Comparison of ENCODE assay signal across 27 mouse cellular contexts in the genomic region with DNA sequence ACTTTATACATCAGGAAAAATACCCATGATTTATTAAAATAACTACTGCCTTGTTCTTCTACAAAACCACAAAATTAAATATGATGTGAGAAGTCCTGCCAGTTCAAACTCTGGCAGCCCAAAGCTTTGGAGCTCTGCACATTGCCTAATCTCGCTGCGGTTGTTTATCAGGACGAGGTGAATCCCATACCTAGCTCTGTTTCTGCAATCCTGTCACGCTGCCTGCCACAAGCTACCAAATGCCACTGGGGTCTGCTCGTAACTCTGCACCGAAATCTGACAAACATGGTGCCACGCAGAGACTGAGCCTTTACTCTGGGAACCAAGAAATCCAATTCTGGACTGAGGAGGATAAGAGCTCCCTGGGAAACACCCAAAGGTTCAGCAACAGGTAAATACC. TPM values are rescaled to one million over a fixed set of nuclear protein-coding genes. Genes with fewer than 3 reads are reported as not detected.
DNase-seq lines count a peak whose midpoint lies in the region; ATAC-seq and TF ChIP-seq lines count a peak whose summit lies in the region.
"Had no signal": no experiment of that assay in that cellular context is flagged by ENCODE, and none has a peak within 500 bp of the region (broad histone marks: within the 10 kb centered on the region; RNA-seq: fewer than 3 reads in every experiment).

No protein-coding gene starts in this region.

- H3K36me3 ChIP-seq in liver, embryonic 12.5 days = peaks cover 54% of the 10 kb centered on the region
- H3K36me3 ChIP-seq in liver, postnatal 0 days (replicated peaks; ENCODE audit: insufficient read depth, low read length) = peaks cover 13% of the 10 kb centered on the region; the same call in 1 of the 2 replicates
- H3K36me3 ChIP-seq in hindbrain, embryonic 14.5 days (replicated peaks; ENCODE audit: control insufficient read depth, insufficient read depth) = no peaks in the 10 kb centered on the region
- H3K36me3 ChIP-seq: midbrain, embryonic 13.5 days had no signal

- WGBS in liver, embryonic 12.5 days (ENCODE audit: insufficient replicate concordance) = 40% methylated on average over 7 of the region's 7 CpGs
- WGBS in liver, postnatal 0 days (ENCODE audit: insufficient replicate concordance) = 44% methylated on average over 7 of the region's 7 CpGs
- 87% methylated on average over 7 of the region's 7 CpGs for WGBS in hindbrain, embryonic 14.5 days

- 0 out of 2 replicates have a peak overlapping the region, but pooled peaks have one; percentile 31 for H3K9ac ChIP-seq in liver, embryonic 12.5 days
- H3K9ac ChIP-seq in liver, postnatal 0 days (replicated peaks) = no peak overlapping the region
- no peak overlapping the region for H3K9ac ChIP-seq in hindbrain, embryonic 14.5 days
- H3K9ac ChIP-seq: forebrain, embryonic 13.5 days; heart, embryonic 12.5 days; lung, embryonic 14.5 days; midbrain, embryonic 13.5 days had no signal

- TF ChIP-seq EP300 in liver, postnatal 0 days (IDR thresholded peaks at IDR 0.05; ENCODE audit: low read depth) = no peak

- no peaks in the 10 kb centered on the region for H3K9me3 ChIP-seq in liver, embryonic 12.5 days (replicated peaks)
- H3K9me3 ChIP-seq in liver, postnatal 0 days (ENCODE audit: low read length) = no peaks in the 10 kb centered on the region
- no peaks in the 10 kb centered on the region for H3K9me3 ChIP-seq in hindbrain, embryonic 14.5 days (ENCODE audit: control insufficient read depth, low read length)
- H3K9me3 ChIP-seq: forebrain, embryonic 13.5 days; heart, embryonic 12.5 days; hindbrain, embryonic 10.5 days; megakaryocyte, embryonic 14.5 days; midbrain, embryonic 13.5 days had no signal

- intact Hi-C loops in left cerebral cortex, postnatal 4 days (cut with DNase I) = loop anchor here (10.0 kb wide), 1 partner anchor 45 kb away; no protein-coding TSS in a partner anchor

- no peak for DNase-seq in layer of hippocampus, adult 2 months (ENCODE audit: low spot score in 2 of 2)
- DNase-seq in layer of hippocampus, postnatal 14 days (ENCODE audit: low spot score in 2 of 2) = no peak
- DNase-seq in liver, postnatal 0 days = no peak
- no peak for DNase-seq in left cerebral cortex, postnatal 4 days
- DNase-seq in hindbrain, embryonic 14.5 days (ENCODE audit: low spot score) = no peak
- no peak for DNase-seq in kidney, adult 8-10 months
- DNase-seq: adrenal gland, postnatal 25 days; cerebellum, adult 18-20 months; cerebellum, postnatal 10 days; gastrocnemius, postnatal 14 days; heart, adult 18-20 months; heart, postnatal 10 days; kidney, adult 9 months; kidney, postnatal 14 days; lung, embryonic 14.5 days; lung, postnatal 14 days; right cerebral cortex, postnatal 14 days; thymus, postnatal 4 days had no signal

- H3K27ac ChIP-seq in layer of hippocampus, adult 2 months = 0 out of 2 replicates have a peak overlapping the region, but pooled peaks have one; percentile 29
- peak overlapping the region; percentile 27 for H3K27ac ChIP-seq in liver, embryonic 12.5 days
- 0 out of 2 replicates have a peak overlapping the region, but pooled peaks have one; percentile 4 for H3K27ac ChIP-seq in liver, postnatal 0 days (ENCODE audit: low read depth)
- no peak overlapping the region for H3K27ac ChIP-seq in hindbrain, embryonic 14.5 days
- H3K27ac ChIP-seq: forebrain, embryonic 13.5 days; hindbrain, embryonic 10.5 days; midbrain, embryonic 13.5 days had no signal

- no peak for TF ChIP-seq CTCF in layer of hippocampus, adult 2 months (conservative IDR thresholded peaks at IDR 0.05)
- no peak for TF ChIP-seq CTCF in liver, postnatal 0 days (IDR thresholded peaks at IDR 0.05; ENCODE audit: low read depth)

- no peaks in the 10 kb centered on the region for H3K27me3 ChIP-seq in liver, embryonic 12.5 days (replicated peaks)
- H3K27me3 ChIP-seq in liver, postnatal 0 days (ENCODE audit: insufficient read depth, low read length) = no peaks in the 10 kb centered on the region
- no peaks in the 10 kb centered on the region for H3K27me3 ChIP-seq in hindbrain, embryonic 14.5 days (ENCODE audit: control insufficient read depth, insufficient read depth, low read length)
- H3K27me3 ChIP-seq: forebrain, embryonic 13.5 days; heart, embryonic 12.5 days; megakaryocyte, embryonic 14.5 days; midbrain, embryonic 13.5 days had no signal

- peaks cover 89% of the 10 kb centered on the region for H3K4me1 ChIP-seq in liver, embryonic 12.5 days
- peaks cover 73% of the 10 kb centered on the region for H3K4me1 ChIP-seq in liver, postnatal 0 days (ENCODE audit: insufficient read depth)
- H3K4me1 ChIP-seq in hindbrain, embryonic 14.5 days (replicated peaks; ENCODE audit: control insufficient read depth, insufficient read depth, low read length) = peaks cover 23% of the 10 kb centered on the region

- H3K4me3 ChIP-seq in layer of hippocampus, adult 2 months = no peak overlapping the region
- H3K4me3 ChIP-seq in liver, embryonic 12.5 days = no peak overlapping the region
- H3K4me3 ChIP-seq in liver, postnatal 0 days (ENCODE audit: low read depth, low read length) = no peak overlapping the region
- H3K4me3 ChIP-seq in hindbrain, embryonic 14.5 days (replicated peaks; ENCODE audit: low read length) = no peak overlapping the region
- H3K4me3 ChIP-seq: forebrain, embryonic 13.5 days; heart, embryonic 12.5 days; hindbrain, embryonic 10.5 days; midbrain, embryonic 13.5 days had no signal

- peak overlapping the region; percentile 20 for H3K4me2 ChIP-seq in liver, embryonic 12.5 days
- peak overlapping the region; percentile 1; the same call in 1 of the 2 replicates for H3K4me2 ChIP-seq in liver, postnatal 0 days (ENCODE audit: low read depth, low read length)
- no peak overlapping the region for H3K4me2 ChIP-seq in hindbrain, embryonic 14.5 days (replicated peaks)
- H3K4me2 ChIP-seq: forebrain, embryonic 13.5 days; heart, embryonic 12.5 days; lung, embryonic 14.5 days; midbrain, embryonic 13.5 days had no signal

- no peak for ATAC-seq in liver, embryonic 12.5 days
- ATAC-seq in liver, postnatal 0 days = 0 out of 2 replicates have a peak, but pooled peaks have one; percentile 37
- no peak for ATAC-seq in hindbrain, embryonic 14.5 days (ENCODE audit: low FRiP score)
- ATAC-seq: CD4-positive, CD25-positive, alpha-beta regulatory T cell, adult 4 months; forebrain, embryonic 13.5 days; hindbrain, embryonic 16.5 days; intestine, embryonic 16.5 days; midbrain, embryonic 13.5 days had no signal

RNA-seq across cellular contexts. Expression of a gene that starts 9.6 kb away (rescaled TPM):
- total RNA-seq in layer of hippocampus, adult 2 months (2021) = 10 to 100 TPM; 46.1 to 47.1 TPM
- total RNA-seq in layer of hippocampus, postnatal 14 days (2021) = 10 to 100 TPM; 31.6 to 33.7 TPM
- 39.4 and 42.2 TPM in 2 replicates for polyA plus RNA-seq in liver, embryonic 12.5 days (2016; fragmentation: Nextera tagmentation; extraction: Ambion mirVana)
- 9.1 and 10.7 TPM in 2 replicates for polyA plus RNA-seq in liver, postnatal 0 days (2015; fragmentation: Nextera tagmentation; extraction: Ambion mirVana)
- 10 to 100 TPM; 27.5 to 30.0 TPM for total RNA-seq in left cerebral cortex, postnatal 4 days (2021)
- 33.8 and 38.2 TPM in 2 replicates for polyA plus RNA-seq in hindbrain, embryonic 14.5 days (2014; fragmentation: Nextera tagmentation; extraction: Ambion mirVana)

RNA-seq across cellular contexts. Expression of a gene that starts 36.0 kb away (rescaled TPM):
- 10 to 100 TPM; 32.8 to 38.4 TPM for total RNA-seq in layer of hippocampus, adult 2 months (2021)
- total RNA-seq in layer of hippocampus, postnatal 14 days (2021) = 10 to 100 TPM; 49.5 to 53.1 TPM
- polyA plus RNA-seq in liver, embryonic 12.5 days (2016; fragmentation: Nextera tagmentation; extraction: Ambion mirVana) = 702 and 744 TPM in 2 replicates
- polyA plus RNA-seq in liver, postnatal 0 days (2015; fragmentation: Nextera tagmentation; extraction: Ambion mirVana) = 587 and 618 TPM in 2 replicates
- 10 to 100 TPM; 59.1 to 67.5 TPM for total RNA-seq in left cerebral cortex, postnatal 4 days (2021)
- polyA plus RNA-seq in hindbrain, embryonic 14.5 days (2014; fragmentation: Nextera tagmentation; extraction: Ambion mirVana) = 215 and 261 TPM in 2 replicates
